Mouse (Mus musculus) CH12.LX (cell line): ENCODE results near the gene Pdcd4.

Source experiments
- CTCF ChIP-seq, 2 experiments: IDR thresholded peaks in 1 of 2; conservative IDR thresholded peaks in 1 of 2; 2 replicates each; pipeline ENCODE4 v1.5.1; 2011 to 2012; ENCODE audit warnings: low read depth in 2 of 2, low read length in 2 of 2, improper control_type of control experiment in 1 of 2, inconsistent platforms in 1 of 2, mild to moderate bottlenecking in 1 of 2, moderate library complexity in 1 of 2
- EP300 ChIP-seq: IDR thresholded peaks from 2 replicates; pipeline ENCODE4 v1.6.1; 2011; ENCODE audit warnings: low read length, improper control_type of control experiment
- MEF2A ChIP-seq: IDR thresholded peaks from 2 replicates; pipeline ENCODE4 v1.6.1; 2014; ENCODE audit warnings: low read depth, mild to moderate bottlenecking, inconsistent platforms, low read length, improper control_type of control experiment, borderline replicate concordance
- POLR2A ChIP-seq: IDR thresholded peaks from 2 replicates; pipeline ENCODE4 v1.6.1; 2011; ENCODE audit warnings: low read depth, mild to moderate bottlenecking, improper control_type of control experiment, low read length
- SMC3 ChIP-seq: IDR thresholded peaks from 2 replicates; pipeline ENCODE4 v1.6.1; 2011; ENCODE audit warnings: low read depth, low read length, improper control_type of control experiment
- UBTF ChIP-seq: IDR thresholded peaks from 2 replicates; pipeline ENCODE4 v1.6.1; 2012; ENCODE audit warnings: low read depth, mild to moderate bottlenecking, inconsistent platforms, low read length, improper control_type of control experiment, moderate library complexity
- USF1 ChIP-seq: IDR thresholded peaks from 2 replicates; pipeline ENCODE4 v1.6.1; 2014; ENCODE audit warnings: low read depth, mild to moderate bottlenecking, inconsistent platforms, low read length, improper control_type of control experiment
- USF2 ChIP-seq: conservative IDR thresholded peaks from 2 replicates; pipeline ENCODE4 v1.6.1; 2011; ENCODE audit warnings: low read depth, low read length, improper control_type of control experiment
- ZC3H11A ChIP-seq: IDR thresholded peaks from 2 replicates; pipeline ENCODE4 v1.6.1; 2012; ENCODE audit warnings: low read depth, mild to moderate bottlenecking, inconsistent platforms, low read length, improper control_type of control experiment
- ZMIZ1 ChIP-seq: IDR thresholded peaks from 2 replicates; pipeline ENCODE4 v1.6.1; 2012; ENCODE audit warnings: low read depth, mild to moderate bottlenecking, inconsistent platforms, low read length, improper control_type of control experiment

- TF ChIP-seq CTCF (conservative IDR thresholded peaks at IDR 0.05 in 1 of 2, IDR thresholded peaks at IDR 0.05 in 1 of 2; ENCODE audit: low read depth in 2 of 2, low read length in 2 of 2), result no peak
- TF ChIP-seq USF1, result no peak
- no peak for TF ChIP-seq ZMIZ1
- TF ChIP-seq POLR2A, result no peak
- no peak for TF ChIP-seq EP300
- no peak for TF ChIP-seq MEF2A
- TF ChIP-seq SMC3, result no peak
- TF ChIP-seq USF2, result no peak
- no peak for TF ChIP-seq ZC3H11A
- no peak for TF ChIP-seq UBTF
Measured at GRCm38 (mm10) chr19:53888331-53888730, 3.7 kb upstream of the Pdcd4 start.
